Mouse (Mus musculus) ES-E14 (cell line): ENCODE data around the gene Il20rb. TPM values are rescaled to one million over a fixed set of nuclear protein-coding genes. Genes with fewer than 3 reads are reported as not detected.

Experiments
- DNase-seq: peaks from one replicate; pipeline ENCODE4 v3.0.0-alpha.2; 2013; ENCODE audit warnings: low read depth, low spot score
- H3K27ac ChIP-seq: 2 replicates; pipeline ENCODE4 v1.5.1; 2012; ENCODE audit warnings: low read depth, mild to moderate bottlenecking, low read length, moderate library complexity, mixed read lengths; ENCODE audit not compliant: poor library complexity, insufficient read depth, severe bottlenecking
- H3K36me3 ChIP-seq: 2 replicates; pipeline ENCODE4 v1.6.1; 2012; ENCODE audit warnings: mild to moderate bottlenecking, low read length, moderate library complexity, mixed read lengths; ENCODE audit not compliant: control insufficient read depth, poor library complexity, insufficient read depth, severe bottlenecking
- H3K4me1 ChIP-seq, 2 experiments: fragments of 150-350 bp in 1 of 2; sonication (generic) in 1 of 2; 2 replicates each; pipeline ENCODE4 v1.6.1; 2012; ENCODE audit warnings: low read length in 2 of 2, mild to moderate bottlenecking in 1 of 2, mixed read lengths in 1 of 2; ENCODE audit not compliant: control insufficient read depth in 2 of 2, insufficient read depth in 2 of 2, poor library complexity in 1 of 2
- H3K4me3 ChIP-seq, 2 experiments: fragments of 150-350 bp in 1 of 2; sonication (generic) in 1 of 2; 2 replicates each; pipeline ENCODE4 v1.5.1; 2012; ENCODE audit warnings: low read length in 2 of 2, low read depth in 1 of 2, mild to moderate bottlenecking in 1 of 2, mixed read lengths in 1 of 2; ENCODE audit not compliant: insufficient read depth in 1 of 2, poor library complexity in 1 of 2, severe bottlenecking in 1 of 2
- H3K9ac ChIP-seq: 2 replicates; pipeline ENCODE4 v1.6.1; 2012; ENCODE audit warnings: low read depth, mild to moderate bottlenecking, low read length, mixed read lengths; ENCODE audit not compliant: poor library complexity, insufficient read depth, severe bottlenecking
- H3K9me3 ChIP-seq: fragments of 150-350 bp; sonication (generic); 2 replicates; pipeline ENCODE4 v1.6.1; 2012; ENCODE audit warnings: low read depth, mild to moderate bottlenecking, low read length; ENCODE audit not compliant: control insufficient read depth, insufficient read depth
- CHD2 ChIP-seq: IDR thresholded peaks from 2 replicates; pipeline ENCODE4 v1.6.1; 2014; ENCODE audit warnings: mild to moderate bottlenecking, low read depth, low read length, inconsistent platforms
- HCFC1 ChIP-seq: IDR thresholded peaks from 2 replicates; pipeline ENCODE4 v1.6.1; 2012; ENCODE audit warnings: low read length, inconsistent platforms, borderline replicate concordance; ENCODE audit not compliant: insufficient read depth
- MAFK ChIP-seq: IDR thresholded peaks from 2 replicates; pipeline ENCODE4 v1.6.1; 2014; ENCODE audit warnings: mild to moderate bottlenecking, low read depth, low read length, inconsistent platforms; ENCODE audit not compliant: insufficient read depth
- ZC3H11A ChIP-seq: IDR thresholded peaks from 2 replicates; pipeline ENCODE4 v1.6.1; 2012; ENCODE audit warnings: low read depth, mild to moderate bottlenecking, inconsistent platforms, low read length, borderline replicate concordance
- ZNF384 ChIP-seq: IDR thresholded peaks from 2 replicates; pipeline ENCODE4 v1.6.1; 2012; ENCODE audit warnings: low read depth, low read length, inconsistent platforms
- in situ Hi-C, 2 experiments: fragments of 600-800 bp; cut with MboI; formaldehyde crosslinking; loops; one replicate each; pipeline ENCODE4 v1.15.1; 2025; ENCODE audit warnings: low sequenced_read_pairs in 2 of 2, inconsistent platforms in 1 of 2; ENCODE audit not compliant: unreplicated experiment in 2 of 2
- total RNA-seq: library from RNA; depleted of rRNA; stranded (reverse); fragments of 300-350 nt; gene quantifications from 2 replicates; pipeline ENCODE4 v1.2.3, GENCODE M21; 2012

The Il20rb gene
- total RNA-seq, 1 experiment = 3.7 TPM

GRCm38 (mm10) chr9:100436865-100437595 lies 49.6 kb downstream of the Il20rb start:
- H3K27ac ChIP-seq = no peak overlapping the region
- TF ChIP-seq HCFC1 (no peak), ZNF384 (no peak), ZC3H11A (no peak), CHD2 (no peak), MAFK (no peak)
- in situ Hi-C loops = no loop called here
- no peaks in the 10 kb centered on the region for H3K9me3 ChIP-seq
- no peak overlapping the region for H3K4me3 ChIP-seq
- no peak overlapping the region for H3K9ac ChIP-seq
- no peaks in the 10 kb centered on the region for H3K36me3 ChIP-seq
- no peak for DNase-seq
- no peaks in the 10 kb centered on the region for H3K4me1 ChIP-seq

GRCm38 (mm10) chr9:100431355-100431754 lies 55.2 kb downstream of the Il20rb start:
- TF ChIP-seq MAFK (no peak), ZNF384 (no peak), CHD2 (no peak), HCFC1 (no peak), ZC3H11A (no peak)
- Histone ChIP-seq H3K4me3 (no peak overlapping the region), H3K9ac (no peak overlapping the region), H3K27ac (no peak overlapping the region), H3K36me3 (no peaks in the 10 kb centered on the region), H3K4me1 (no peaks in the 10 kb centered on the region), H3K9me3 (no peaks in the 10 kb centered on the region)
- in situ Hi-C loops = no loop called here
- DNase-seq = no peak

- no peak for DNase-seq
- H3K27ac ChIP-seq = no peak overlapping the region
These were observed 55.7 kb downstream of the Il20rb start for GRCm38 (mm10) chr9:100430911-100431310.

GRCm38 (mm10) chr9:100419644-100420043 lies 66.9 kb downstream of the Il20rb start:
- no peak overlapping the region for H3K27ac ChIP-seq
- no peaks in the 10 kb centered on the region for H3K9me3 ChIP-seq
- H3K9ac ChIP-seq = no peak overlapping the region
- no peaks in the 10 kb centered on the region for H3K4me1 ChIP-seq
- DNase-seq = no peak
- H3K36me3 ChIP-seq = no peaks in the 10 kb centered on the region
- no peak overlapping the region for H3K4me3 ChIP-seq
- TF ChIP-seq MAFK = no peak
- TF ChIP-seq HCFC1 = no peak
- TF ChIP-seq CHD2 = no peak
- no peak for TF ChIP-seq ZNF384
- no peak for TF ChIP-seq ZC3H11A
- in situ Hi-C loops = no loop called here

More at GRCm38 (mm10) chr9:100430911-100431310, 55.7 kb downstream of the Il20rb start:
- Histone ChIP-seq H3K36me3 (no peaks in the 10 kb centered on the region), H3K9ac (no peak overlapping the region), H3K4me1 (no peaks in the 10 kb centered on the region), H3K9me3 (no peaks in the 10 kb centered on the region), H3K4me3 (no peak overlapping the region)
- in situ Hi-C loops = no loop called here
- no peak for TF ChIP-seq MAFK
- no peak for TF ChIP-seq ZNF384
- no peak for TF ChIP-seq HCFC1
- no peak for TF ChIP-seq ZC3H11A

- H3K4me1 ChIP-seq = no peaks in the 10 kb centered on the region
- in situ Hi-C loops = no loop called here
- no peak for DNase-seq
- no peak overlapping the region for H3K4me3 ChIP-seq
- H3K36me3 ChIP-seq = no peaks in the 10 kb centered on the region
- no peak overlapping the region; the same call in 1 of the 2 replicates for H3K27ac ChIP-seq
- H3K9ac ChIP-seq = no peak overlapping the region
- TF ChIP-seq HCFC1 (no peak), ZNF384 (no peak), CHD2 (no peak), ZC3H11A (no peak)
- no peaks in the 10 kb centered on the region for H3K9me3 ChIP-seq
These were observed 67.5 kb downstream of the Il20rb start for GRCm38 (mm10) chr9:100419103-100419502.
